Mouse (Mus musculus) midbrain, embryonic 11.5 days (tissue): ENCODE results near the gene Ddb2. TPM values are rescaled to one million over a fixed set of nuclear protein-coding genes. Genes with fewer than 3 reads are reported as not detected.

Source experiments
- ATAC-seq: fragments of 200-750 bp; cut with Nextera tagmentation; 2 replicates; pipeline ENCODE4 v1.8.0; 2017; ENCODE audit warnings: moderate TSS enrichment, moderate library complexity; ENCODE audit not compliant: low FRiP score
- DNase-seq: peaks from one replicate; pipeline ENCODE4 v3.0.0; 2015; ENCODE audit warnings: low spot score; ENCODE audit errors: missing footprints
- H3K27ac ChIP-seq: fragments of 300-500 bp; sonication (generic); 2 replicates; pipeline ENCODE4 v1.5.1; 2014; ENCODE audit warnings: low read depth, low read length
- H3K27me3 ChIP-seq: fragments of 300-500 bp; sonication (generic); 2 replicates; pipeline ENCODE4 v1.6.1; 2014; ENCODE audit warnings: mild to moderate bottlenecking, low read length, moderate library complexity, mixed read lengths; ENCODE audit not compliant: control insufficient read depth, insufficient read depth
- H3K36me3 ChIP-seq: fragments of 300-500 bp; sonication (generic); 2 replicates; pipeline ENCODE4 v1.6.1; 2014; ENCODE audit warnings: mild to moderate bottlenecking, low read length, moderate library complexity, mixed read lengths; ENCODE audit not compliant: control insufficient read depth, insufficient read depth
- H3K4me1 ChIP-seq: fragments of 300-500 bp; sonication (generic); 2 replicates; pipeline ENCODE4 v1.6.1; 2014; ENCODE audit warnings: low read length; ENCODE audit not compliant: control insufficient read depth, insufficient read depth
- H3K4me2 ChIP-seq: fragments of 300-500 bp; sonication (generic); 2 replicates; pipeline ENCODE4 v1.6.1; 2014; ENCODE audit warnings: mild to moderate bottlenecking, moderate library complexity
- H3K4me3 ChIP-seq: fragments of 300-500 bp; sonication (generic); 2 replicates; pipeline ENCODE4 v1.5.1; 2014; ENCODE audit warnings: low read depth, low read length
- H3K9ac ChIP-seq: fragments of 300-500 bp; sonication (generic); 2 replicates; pipeline ENCODE4 v1.6.1; 2014; ENCODE audit warnings: low read length
- H3K9me3 ChIP-seq: fragments of 300-500 bp; sonication (generic); 2 replicates; pipeline ENCODE4 v1.6.1; 2016; ENCODE audit warnings: low read length; ENCODE audit not compliant: control insufficient read depth
- WGBS: fragments of 180-500 bp; shearing (Covaris S2); extraction: QIAGEN DNeasy Blood & Tissue Kit; methylation state at CpG from one replicate; pipeline ENCODE4 v1.1.7; 2014; 5-methylcytosine and 5-hydroxymethylcytosine counted together
- polyA plus RNA-seq: library from polyadenylated mRNA; unstranded; fragments of >200 nt; fragmentation: Nextera tagmentation; extraction: Ambion mirVana; gene quantifications from 2 replicates; pipeline ENCODE4 v1.2.1, GENCODE M21; 2014

The Ddb2 gene
- polyA plus RNA-seq, 1 experiment from 2014 or later = 7.9 TPM

DNA sequence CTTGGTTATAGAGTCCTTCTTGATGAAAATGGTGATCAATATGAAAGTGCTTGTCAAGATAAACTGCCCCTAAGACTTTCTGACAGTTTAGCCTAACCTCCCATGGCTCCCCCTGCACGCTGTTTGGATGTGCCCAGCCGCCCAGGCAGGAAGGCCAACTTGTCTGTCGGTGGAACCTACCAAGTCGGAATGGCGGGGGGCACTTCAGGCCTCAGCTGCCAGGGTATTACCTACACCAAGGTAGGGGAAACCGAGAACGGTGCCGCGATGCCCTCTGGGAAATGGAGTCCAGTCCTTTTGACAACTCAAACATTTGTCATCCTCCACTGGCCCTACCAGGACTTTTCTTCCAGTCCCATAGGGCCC is 53.7 kb downstream of the Ddb2 start:
- Histone ChIP-seq H3K9ac (peak overlapping the region; percentile 79), H3K27ac (peak overlapping the region; percentile 71), H3K4me1 (peaks cover 17% of the 10 kb centered on the region), H3K4me3 (peak overlapping the region; percentile 91), H3K27me3 (no peaks in the 10 kb centered on the region), H3K9me3 (no peaks in the 10 kb centered on the region), H3K36me3 (no peaks in the 10 kb centered on the region), H3K4me2 (peak overlapping the region; percentile 75)
- DNase-seq = no peak
- ATAC-seq = peak; percentile 95
- WGBS = 0% methylated on average over 9 of the region's 9 CpGs

GRCm38 (mm10) chr2:91182405-91183147 is 54.2 kb downstream of the Ddb2 start:
- peaks cover 17% of the 10 kb centered on the region for H3K4me1 ChIP-seq
- WGBS = under 1% methylated on average over 70 of the region's 81 CpGs
- ATAC-seq = peak; percentile 96
- H3K4me2 ChIP-seq = peak overlapping the region; percentile 75
- H3K27ac ChIP-seq = peak overlapping the region; percentile 71
- peaks cover 3% of the 10 kb centered on the region; the same call in 1 of the 2 replicates for H3K36me3 ChIP-seq
- no peaks in the 10 kb centered on the region for H3K9me3 ChIP-seq
- no peaks in the 10 kb centered on the region for H3K27me3 ChIP-seq
- H3K4me3 ChIP-seq = peak overlapping the region; percentile 91
- peak overlapping the region; percentile 79 for H3K9ac ChIP-seq
- peak; percentile 99 for DNase-seq

DNA sequence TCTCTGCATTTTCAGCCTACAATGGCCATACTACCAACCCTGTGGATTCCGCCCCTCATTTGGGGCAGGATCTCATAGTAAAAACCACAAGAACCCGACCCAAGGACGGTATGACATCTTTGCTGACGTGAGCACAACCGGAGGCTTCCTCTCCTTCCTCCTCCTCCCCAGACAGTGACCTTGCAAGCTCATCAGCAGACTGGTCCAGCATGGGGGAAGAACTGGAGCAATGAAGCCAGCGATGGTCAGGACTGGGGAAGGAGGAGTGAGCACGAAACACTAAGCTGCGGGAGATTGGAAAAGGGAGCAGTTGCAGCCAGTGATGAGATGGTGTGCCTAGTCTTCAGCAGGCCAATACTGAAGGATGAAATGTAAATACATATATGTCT is 54.8 kb downstream of the Ddb2 start:
- ATAC-seq (no peak), DNase-seq (no peak)
- WGBS = 13% methylated on average over 8 of the region's 8 CpGs
- Histone ChIP-seq H3K36me3 (peaks cover 3% of the 10 kb centered on the region; the same call in 1 of the 2 replicates), H3K9me3 (no peaks in the 10 kb centered on the region), H3K27ac (no peak overlapping the region), H3K4me3 (peak overlapping the region; percentile 91), H3K9ac (peak overlapping the region; percentile 79), H3K4me2 (peak overlapping the region; percentile 75), H3K27me3 (no peaks in the 10 kb centered on the region), H3K4me1 (peaks cover 17% of the 10 kb centered on the region)

- WGBS = 74% methylated on average over 5 of the region's 5 CpGs
- H3K4me1 ChIP-seq = peaks cover 17% of the 10 kb centered on the region
- no peak overlapping the region for H3K4me3 ChIP-seq
- no peak overlapping the region for H3K9ac ChIP-seq
- no peak overlapping the region for H3K4me2 ChIP-seq
- no peak overlapping the region for H3K27ac ChIP-seq
- H3K9me3 ChIP-seq = no peaks in the 10 kb centered on the region
- peaks cover 3% of the 10 kb centered on the region; the same call in 1 of the 2 replicates for H3K36me3 ChIP-seq
- ATAC-seq (no peak), DNase-seq (no peak)
- H3K27me3 ChIP-seq = no peaks in the 10 kb centered on the region
These were observed 56.1 kb downstream of the Ddb2 start for GRCm38 (mm10) chr2:91180706-91181105.

- peaks cover 17% of the 10 kb centered on the region for H3K4me1 ChIP-seq
- no peak overlapping the region for H3K27ac ChIP-seq
- no peak for DNase-seq
- WGBS = 46% methylated on average over 4 of the region's 4 CpGs
- H3K9ac ChIP-seq = no peak overlapping the region
- H3K27me3 ChIP-seq = no peaks in the 10 kb centered on the region
- no peak for ATAC-seq
- H3K9me3 ChIP-seq = no peaks in the 10 kb centered on the region
- no peak overlapping the region for H3K4me2 ChIP-seq
- H3K36me3 ChIP-seq = peaks cover 3% of the 10 kb centered on the region; the same call in 1 of the 2 replicates
- H3K4me3 ChIP-seq = no peak overlapping the region
These were observed 57.0 kb downstream of the Ddb2 start for GRCm38 (mm10) chr2:91179825-91180224.

DNA sequence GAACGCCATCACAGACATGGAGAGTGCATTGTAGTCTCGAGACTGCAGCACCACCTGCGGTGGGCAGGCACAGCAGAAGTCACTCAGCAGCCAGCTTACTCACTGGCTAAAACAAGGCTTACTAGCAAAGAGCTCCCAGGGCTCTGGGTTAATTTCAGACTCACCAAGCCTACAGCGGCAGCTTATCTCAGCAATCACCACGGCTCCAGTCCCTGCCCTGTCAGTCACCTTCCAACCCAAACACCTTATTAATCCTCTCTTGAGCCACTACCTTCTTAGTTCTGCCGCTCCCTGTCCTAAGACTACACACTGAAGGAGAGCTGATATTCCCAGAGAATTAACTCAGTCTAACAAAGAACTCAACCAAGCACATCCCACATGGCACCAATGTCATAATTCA is 60.5 kb downstream of the Ddb2 start:
- H3K9me3 ChIP-seq = no peaks in the 10 kb centered on the region
- no peak for DNase-seq
- H3K36me3 ChIP-seq = peaks cover 3% of the 10 kb centered on the region; the same call in 1 of the 2 replicates
- no peak overlapping the region for H3K4me2 ChIP-seq
- no peak overlapping the region for H3K27ac ChIP-seq
- no peak overlapping the region for H3K4me3 ChIP-seq
- 76% methylated on average over 6 of the region's 6 CpGs for WGBS
- ATAC-seq = no peak
- H3K4me1 ChIP-seq = peaks cover 7% of the 10 kb centered on the region
- H3K9ac ChIP-seq = no peak overlapping the region
- no peaks in the 10 kb centered on the region for H3K27me3 ChIP-seq

DNA sequence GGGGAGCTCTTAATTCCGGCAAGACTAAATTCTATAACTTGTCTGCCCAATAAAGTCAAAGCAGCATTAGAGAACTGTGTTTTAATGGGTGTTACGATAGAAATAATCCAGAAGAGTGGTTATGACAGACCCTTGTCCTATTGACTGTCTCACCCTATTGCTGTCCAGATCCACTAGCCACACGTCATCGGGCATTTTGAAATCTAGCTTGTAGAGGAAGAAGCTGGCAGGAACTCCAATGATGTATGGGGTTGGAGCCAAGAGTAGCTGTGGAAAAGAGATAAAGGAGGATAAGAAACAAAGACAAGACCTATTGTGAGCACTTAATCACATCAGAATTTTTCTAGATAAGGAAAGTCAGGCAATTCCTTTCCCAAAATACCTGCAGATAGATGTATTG is 61.3 kb downstream of the Ddb2 start:
- Histone ChIP-seq H3K36me3 (peaks cover 3% of the 10 kb centered on the region; the same call in 1 of the 2 replicates), H3K4me2 (no peak overlapping the region), H3K9me3 (no peaks in the 10 kb centered on the region), H3K27ac (no peak overlapping the region), H3K4me1 (peaks cover 5% of the 10 kb centered on the region), H3K4me3 (no peak overlapping the region), H3K27me3 (no peaks in the 10 kb centered on the region), H3K9ac (no peak overlapping the region)
- ATAC-seq = no peak
- 92% methylated on average over 4 of the region's 4 CpGs for WGBS
- no peak for DNase-seq

DNA sequence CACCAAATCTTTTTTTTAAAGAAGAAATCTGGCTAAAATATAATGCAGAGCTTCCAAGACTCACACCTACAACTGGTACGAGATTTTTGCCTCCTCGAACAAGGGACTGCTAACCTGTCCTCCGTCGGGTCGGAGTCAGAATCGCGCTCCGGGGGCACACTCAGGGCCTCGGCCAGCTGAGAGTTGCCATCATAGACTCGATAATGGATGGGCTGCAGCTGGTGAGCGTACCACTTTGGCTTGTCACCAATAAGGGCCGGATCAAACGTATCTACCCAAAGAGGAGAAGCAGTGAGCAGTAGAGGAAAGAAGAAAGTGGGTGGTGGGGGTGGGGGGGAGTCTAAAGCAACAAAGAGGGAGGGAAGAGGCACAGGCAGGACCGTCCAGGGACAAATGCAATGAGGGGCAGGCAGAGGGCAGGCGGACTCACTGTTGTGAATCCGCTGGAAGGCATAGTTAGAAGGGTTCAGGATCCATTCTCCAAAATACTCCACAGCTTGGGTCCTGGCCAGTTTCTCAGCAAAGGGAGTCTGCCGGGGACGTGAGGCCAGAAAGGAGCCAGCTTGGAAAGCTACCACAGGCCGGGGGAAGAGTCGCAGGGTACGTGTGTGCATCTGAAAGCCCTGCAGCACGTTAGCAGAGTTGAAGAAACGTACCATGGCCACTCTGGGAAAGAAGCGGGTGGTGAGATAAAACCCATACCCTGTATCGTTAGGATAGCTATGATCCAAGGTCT is 67.0 kb downstream of the Ddb2 start:
- no peak overlapping the region for H3K9ac ChIP-seq
- H3K27me3 ChIP-seq = no peaks in the 10 kb centered on the region
- 90% methylated on average over 25 of the region's 25 CpGs for WGBS
- H3K27ac ChIP-seq = no peak overlapping the region
- no peak for ATAC-seq
- H3K4me2 ChIP-seq = no peak overlapping the region
- no peak overlapping the region for H3K4me3 ChIP-seq
- peaks cover 8% of the 10 kb centered on the region; the same call in 1 of the 2 replicates for H3K36me3 ChIP-seq
- H3K9me3 ChIP-seq = no peaks in the 10 kb centered on the region
- no peak for DNase-seq
- no peaks in the 10 kb centered on the region for H3K4me1 ChIP-seq

DNA sequence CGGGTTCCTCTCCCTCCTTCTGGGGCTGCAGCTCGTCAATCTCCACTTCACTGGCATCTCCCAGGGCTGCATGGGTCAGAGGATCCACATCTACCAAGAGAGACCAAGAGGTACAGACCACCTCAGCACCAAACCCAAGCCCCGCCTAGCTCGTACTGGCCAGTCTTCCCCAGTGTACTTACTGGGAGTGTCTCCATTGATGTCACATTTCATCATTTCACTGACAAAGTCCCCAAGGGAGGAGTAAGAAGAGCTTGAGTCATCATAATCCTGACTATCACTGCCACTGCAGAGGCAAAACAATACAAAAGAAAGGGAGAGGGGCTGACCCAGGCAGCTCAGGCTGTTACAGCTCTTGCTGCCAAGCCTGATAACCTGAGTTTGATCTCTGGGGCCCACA is 69.2 kb downstream of the Ddb2 start:
- 76% methylated on average over 4 of the region's 4 CpGs for WGBS
- Histone ChIP-seq H3K9ac (no peak overlapping the region), H3K4me1 (no peaks in the 10 kb centered on the region), H3K27me3 (no peaks in the 10 kb centered on the region), H3K36me3 (peaks cover 10% of the 10 kb centered on the region), H3K4me2 (no peak overlapping the region), H3K4me3 (no peak overlapping the region), H3K9me3 (no peaks in the 10 kb centered on the region), H3K27ac (no peak overlapping the region)
- DNase-seq (no peak), ATAC-seq (no peak)
